Mouse (Mus musculus) ZHBTc4 (cell line): ENCODE measurements around the gene Zbtb18.

ENCODE experiments used
- DNase-seq: peaks from one replicate; pipeline ENCODE4 v3.0.0-alpha.2; 2011; ENCODE audit warnings: low read depth, low spot score

The Zbtb18 gene

DNA sequence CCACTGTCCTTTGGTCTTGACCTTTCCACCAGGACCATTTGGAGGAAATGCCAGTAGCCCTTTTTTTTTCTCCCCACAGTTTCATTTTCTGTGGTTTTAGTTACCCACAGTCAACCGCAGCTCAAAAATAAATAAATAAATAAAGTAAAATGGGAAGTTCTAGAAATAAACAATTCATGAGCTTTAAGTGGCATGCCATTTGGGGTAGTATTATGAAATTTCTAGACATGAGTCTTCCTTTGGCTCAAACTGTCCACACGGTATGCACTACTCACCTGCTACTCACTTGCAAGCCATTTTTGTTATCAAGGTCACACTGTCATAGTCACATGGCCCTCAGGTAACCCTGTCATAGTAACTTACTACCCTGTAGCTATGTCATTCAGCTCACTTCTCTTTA, 41.5 kb downstream of the Zbtb18 start:
- DNase-seq, result no peak

DNA sequence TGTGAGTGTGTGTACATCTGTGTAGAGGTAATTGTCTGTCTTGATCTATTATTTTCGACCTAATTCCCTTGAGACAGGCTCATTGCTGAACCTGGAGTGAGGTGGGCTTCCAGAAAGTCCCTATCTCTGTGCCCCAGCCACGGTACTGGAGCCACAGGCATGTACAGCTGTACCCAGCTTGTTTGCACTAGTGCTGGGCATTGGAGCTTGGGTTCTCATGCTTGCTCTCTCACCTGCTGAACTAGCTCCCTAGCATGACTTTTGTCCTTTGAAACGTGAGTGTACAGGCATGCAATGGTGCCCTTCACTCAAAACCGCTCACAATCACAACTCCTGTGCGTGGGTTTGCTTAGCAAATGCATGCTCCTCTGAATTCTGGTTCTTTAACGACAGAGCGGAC, 42.1 kb downstream of the Zbtb18 start:
- no peak for DNase-seq

DNA sequence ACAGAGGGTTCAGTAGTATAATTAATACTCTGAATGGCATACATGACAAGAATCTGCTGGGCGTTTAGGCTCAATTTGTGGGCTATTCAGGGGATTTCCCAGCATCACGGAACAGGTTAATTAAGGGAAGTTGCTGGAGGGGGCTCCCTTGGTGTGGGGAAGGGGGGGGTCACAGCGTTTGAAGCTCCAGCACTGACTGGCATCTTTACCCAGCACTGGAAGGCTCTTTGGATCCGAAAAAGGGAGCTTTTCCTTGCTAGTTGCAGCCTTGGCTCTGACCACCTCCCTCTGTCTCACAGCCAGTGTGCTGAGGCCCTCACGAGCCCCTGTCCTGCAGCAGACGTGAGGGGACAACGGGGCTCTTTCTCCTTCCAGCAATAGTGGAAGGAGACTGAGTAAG, 42.5 kb downstream of the Zbtb18 start:
- DNase-seq, result no peak

DNA sequence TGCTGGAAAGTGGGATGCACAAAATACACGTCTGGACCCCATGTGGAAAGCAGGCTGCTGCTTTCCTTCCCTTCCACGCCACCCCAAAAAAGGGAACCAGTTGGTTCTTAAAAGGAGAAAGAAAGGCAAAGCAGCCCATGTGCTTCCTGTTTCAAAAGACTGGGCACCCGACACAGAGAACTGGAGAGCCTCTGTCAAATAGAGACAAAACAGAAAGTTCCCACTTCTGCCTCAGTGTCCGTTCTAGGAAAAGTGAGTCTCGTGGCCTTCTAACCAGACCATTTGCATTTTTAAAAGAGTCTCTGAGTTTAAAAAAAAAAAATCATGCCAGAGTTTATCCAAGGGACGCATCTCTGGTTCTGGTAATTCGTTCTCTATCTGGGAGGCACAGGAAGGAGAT, 47.7 kb downstream of the Zbtb18 start:
- no peak for DNase-seq

DNA sequence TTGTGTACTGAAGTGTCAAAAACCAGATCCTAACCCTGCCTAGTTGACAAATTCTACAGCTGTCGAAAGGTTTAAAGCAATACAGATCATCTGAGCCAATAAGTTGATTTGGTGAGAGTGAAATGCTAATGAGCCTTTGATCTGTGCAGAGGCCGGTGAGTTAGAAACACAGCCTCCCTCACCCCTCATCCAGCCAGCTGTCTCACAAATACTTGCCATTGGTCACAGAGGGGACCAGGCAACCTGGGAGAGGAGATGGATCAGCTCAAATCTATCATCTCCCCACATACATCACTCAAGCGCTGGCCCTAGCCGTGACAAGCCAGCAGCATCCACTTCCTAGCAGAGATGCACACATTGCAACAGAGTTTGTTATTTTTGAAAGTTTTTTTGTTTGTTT, 48.7 kb downstream of the Zbtb18 start:
- DNase-seq, result no peak

DNA sequence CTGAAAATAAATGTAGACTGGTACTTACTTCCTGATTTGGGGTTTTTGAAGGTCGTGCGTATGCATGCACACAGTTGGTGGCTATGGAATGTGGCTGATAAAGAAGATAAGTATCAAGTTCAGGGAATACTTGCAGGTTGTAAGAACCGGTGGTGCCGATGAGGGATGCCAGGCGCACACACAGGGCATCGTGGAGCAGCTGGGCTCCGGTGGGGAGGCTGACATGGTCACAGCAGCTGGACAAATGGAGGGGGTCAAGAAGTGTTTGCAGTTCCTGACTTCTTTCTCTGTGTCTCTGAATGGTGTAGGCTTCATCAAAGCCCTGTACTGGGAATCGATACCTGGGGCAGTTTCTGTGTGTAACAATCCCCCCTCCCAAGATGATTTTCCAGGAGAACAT, 49.1 kb downstream of the Zbtb18 start:
- DNase-seq, result no peak

DNA sequence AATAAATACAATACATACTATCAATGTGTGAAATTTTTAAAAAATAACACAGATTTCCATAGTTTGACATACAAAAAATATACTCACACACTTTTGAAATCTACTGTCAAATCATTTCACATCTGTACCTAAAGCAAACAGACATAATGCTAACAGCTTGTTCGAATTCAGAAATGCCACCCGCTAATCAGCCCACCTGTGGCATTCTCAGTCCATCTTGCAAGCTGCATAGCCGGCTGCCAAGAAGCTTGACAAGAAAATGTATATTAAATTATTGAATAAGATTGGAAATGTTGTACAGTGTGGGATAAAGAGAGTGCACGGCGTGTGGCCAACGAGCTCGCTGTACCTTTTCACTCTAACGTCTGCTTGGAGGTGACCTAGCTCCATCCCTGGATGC, 52.2 kb downstream of the Zbtb18 start:
- DNase-seq, result no peak

DNA sequence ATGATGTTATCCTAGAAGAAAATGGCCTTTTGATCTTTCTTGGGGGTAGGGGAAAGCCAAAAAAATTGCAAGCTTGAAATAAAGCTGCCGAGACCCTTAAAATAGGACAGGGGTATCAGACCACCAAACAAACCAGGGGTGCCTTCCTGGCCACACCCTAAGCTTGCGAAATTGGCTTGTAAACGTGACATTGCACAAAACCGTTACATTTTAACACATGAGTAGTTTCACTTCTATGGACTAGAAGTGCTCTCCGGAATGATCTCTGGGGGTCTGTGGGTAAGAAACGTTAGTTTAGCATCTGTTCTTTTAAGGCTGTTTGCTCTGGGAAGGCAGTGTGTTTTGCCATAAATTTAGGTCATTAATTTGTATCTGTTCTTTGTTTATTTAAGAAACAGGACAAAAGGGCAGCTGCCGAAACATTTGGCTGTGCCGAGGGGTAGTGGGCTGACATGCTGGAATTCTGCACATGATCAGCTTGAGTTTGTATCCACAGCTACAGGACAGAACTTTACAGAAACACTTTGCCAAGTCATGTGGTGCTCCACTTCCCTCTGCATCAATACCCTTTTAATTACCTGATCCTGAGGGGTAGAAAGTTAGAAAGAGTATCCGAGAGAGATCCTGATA, 52.9 kb downstream of the Zbtb18 start:
- no peak for DNase-seq
